Mouse (Mus musculus) midbrain, embryonic 14.5 days (tissue): ENCODE results near the gene Rbms1. TPM values are rescaled to one million over a fixed set of nuclear protein-coding genes. Genes with fewer than 3 reads are reported as not detected.

Experiments used
- ATAC-seq: fragments of 200-750 bp; cut with Nextera tagmentation; 2 replicates; pipeline ENCODE4 v1.8.0; 2017; ENCODE audit warnings: moderate number of reproducible peaks, moderate library complexity; ENCODE audit not compliant: low FRiP score, low TSS enrichment
- DNase-seq: peaks from one replicate; pipeline ENCODE4 v3.0.0-alpha.2; 2015
- H3K27ac ChIP-seq: fragments of 300-500 bp; sonication (generic); replicated peaks from 2 replicates; pipeline ENCODE4 v1.5.1; 2014; ENCODE audit warnings: mild to moderate bottlenecking, low read depth, low read length, moderate library complexity
- H3K27me3 ChIP-seq: fragments of 300-500 bp; sonication (generic); 2 replicates; pipeline ENCODE4 v1.6.1; 2014; ENCODE audit warnings: low read length, control low read depth, mixed read lengths; ENCODE audit not compliant: control insufficient read depth, insufficient read depth
- H3K36me3 ChIP-seq: fragments of 300-500 bp; sonication (generic); 2 replicates; pipeline ENCODE4 v1.6.1; 2014; ENCODE audit warnings: low read length, control low read depth; ENCODE audit not compliant: control insufficient read depth, insufficient read depth
- H3K4me1 ChIP-seq: fragments of 300-500 bp; sonication (generic); 2 replicates; pipeline ENCODE4 v1.6.1; 2014; ENCODE audit warnings: mild to moderate bottlenecking, antibody characterized with exemption, low read length, control low read depth; ENCODE audit not compliant: control insufficient read depth, insufficient read depth
- H3K4me2 ChIP-seq: fragments of 300-500 bp; sonication (generic); 2 replicates; pipeline ENCODE4 v1.6.1; 2014; ENCODE audit warnings: mild to moderate bottlenecking, low read length, moderate library complexity
- H3K4me3 ChIP-seq: fragments of 300-500 bp; sonication (generic); replicated peaks from 2 replicates; pipeline ENCODE4 v1.5.1; 2014; ENCODE audit warnings: low read depth, low read length
- H3K9ac ChIP-seq: fragments of 300-500 bp; sonication (generic); replicated peaks from 2 replicates; pipeline ENCODE4 v1.6.1; 2014; ENCODE audit warnings: mild to moderate bottlenecking, low read length, moderate library complexity
- H3K9me3 ChIP-seq: fragments of 300-500 bp; sonication (generic); 2 replicates; pipeline ENCODE4 v1.6.1; 2016; ENCODE audit warnings: low read length, control low read depth, mixed read lengths; ENCODE audit not compliant: control insufficient read depth
- WGBS: fragments of 180-500 bp; shearing (Covaris S2); extraction: QIAGEN DNeasy Blood & Tissue Kit; methylation state at CpG from one replicate; pipeline ENCODE4 v1.1.7; 2014; 5-methylcytosine and 5-hydroxymethylcytosine counted together
- polyA plus RNA-seq: library from polyadenylated mRNA; unstranded; fragments of >200 nt; fragmentation: Nextera tagmentation; extraction: Ambion mirVana; gene quantifications from 2 replicates; pipeline ENCODE4 v1.2.1, GENCODE M21; 2014

Rbms1 gene
- polyA plus RNA-seq, 1 experiment from 2014 or later, result 41.1 TPM

- DNase-seq (no peak), ATAC-seq (no peak)
- 85% methylated on average over 14 of the region's 14 CpGs for WGBS
- H3K4me1 ChIP-seq, result no peaks in the 10 kb centered on the region
- no peak overlapping the region for H3K4me3 ChIP-seq
- no peaks in the 10 kb centered on the region for H3K36me3 ChIP-seq
- no peak overlapping the region for H3K4me2 ChIP-seq
- H3K9me3 ChIP-seq, result no peaks in the 10 kb centered on the region
- no peaks in the 10 kb centered on the region for H3K27me3 ChIP-seq
- no peak overlapping the region for H3K9ac ChIP-seq
- H3K27ac ChIP-seq, result no peak overlapping the region
Measured at GRCm38 (mm10) chr2:60851057-60851718, 111.8 kb downstream of the Rbms1 start.

DNA sequence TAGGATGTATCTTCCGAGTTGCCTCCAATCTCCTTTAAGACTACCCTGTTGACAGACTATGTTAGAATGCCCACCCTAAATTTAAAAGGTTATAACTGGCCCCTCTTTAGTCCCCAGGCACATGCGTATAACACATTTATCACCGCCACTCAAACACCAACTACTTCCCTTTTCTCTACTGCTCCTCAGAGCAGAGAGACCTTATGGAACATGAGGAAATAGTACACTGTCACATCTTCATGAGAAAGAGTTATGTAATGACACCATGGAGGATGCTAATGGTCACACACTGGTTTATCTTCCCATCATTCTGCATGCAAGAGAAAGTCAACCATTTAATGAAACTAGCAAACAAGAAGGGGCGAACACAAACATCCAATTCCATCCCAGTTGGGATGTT, 114.5 kb downstream of the Rbms1 start:
- DNase-seq, result no peak
- Histone ChIP-seq H3K27ac (no peak overlapping the region), H3K27me3 (no peaks in the 10 kb centered on the region), H3K9me3 (no peaks in the 10 kb centered on the region), H3K9ac (no peak overlapping the region), H3K4me2 (no peak overlapping the region), H3K4me1 (no peaks in the 10 kb centered on the region), H3K4me3 (no peak overlapping the region), H3K36me3 (no peaks in the 10 kb centered on the region)
- WGBS, result 93% methylated on average over 4 of the region's 4 CpGs
- no peak for ATAC-seq

GRCm38 (mm10) chr2:60847984-60848383, 115.0 kb downstream of the Rbms1 start:
- Histone ChIP-seq H3K4me3 (no peak overlapping the region), H3K36me3 (no peaks in the 10 kb centered on the region), H3K9ac (no peak overlapping the region), H3K27ac (no peak overlapping the region), H3K4me1 (no peaks in the 10 kb centered on the region), H3K9me3 (no peaks in the 10 kb centered on the region), H3K27me3 (no peaks in the 10 kb centered on the region), H3K4me2 (no peak overlapping the region)
- ATAC-seq, result no peak
- 93% methylated on average over 3 of the region's 3 CpGs for WGBS
- no peak for DNase-seq

DNA sequence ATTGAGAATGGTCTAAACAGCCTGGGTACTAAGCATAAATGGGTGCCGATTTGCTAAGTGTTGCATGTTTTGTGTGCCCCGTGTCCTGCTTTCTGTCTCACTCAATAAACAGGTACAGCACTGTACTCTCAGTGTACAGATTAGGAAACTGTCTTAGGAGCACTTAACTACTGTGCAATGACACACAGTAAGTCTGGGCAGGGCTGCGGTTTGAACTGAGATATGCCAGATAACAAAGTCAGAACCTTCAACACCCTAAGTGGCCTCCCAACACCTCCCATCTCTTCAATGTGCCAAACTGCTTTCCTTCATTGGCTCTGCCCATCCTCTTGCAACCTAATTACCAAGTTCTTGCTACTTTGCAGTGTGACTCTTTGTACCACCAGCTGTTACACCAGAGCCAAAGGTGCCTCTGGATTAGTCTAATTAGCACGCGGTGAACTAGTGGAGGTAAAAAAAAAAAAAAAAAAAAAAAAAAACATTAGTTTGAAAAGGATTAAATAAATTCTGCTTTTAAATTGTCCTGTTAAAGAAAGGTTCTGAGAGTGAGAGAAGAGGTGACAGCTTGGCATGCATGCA, 117.6 kb downstream of the Rbms1 start:
- no peaks in the 10 kb centered on the region for H3K9me3 ChIP-seq
- H3K27ac ChIP-seq, result no peak overlapping the region
- H3K36me3 ChIP-seq, result no peaks in the 10 kb centered on the region
- ATAC-seq, result no peak
- H3K4me2 ChIP-seq, result no peak overlapping the region
- WGBS, result 66% methylated on average over 5 of the region's 5 CpGs
- DNase-seq, result no peak
- no peaks in the 10 kb centered on the region for H3K27me3 ChIP-seq
- H3K9ac ChIP-seq, result no peak overlapping the region
- H3K4me3 ChIP-seq, result no peak overlapping the region
- H3K4me1 ChIP-seq, result no peaks in the 10 kb centered on the region

DNA sequence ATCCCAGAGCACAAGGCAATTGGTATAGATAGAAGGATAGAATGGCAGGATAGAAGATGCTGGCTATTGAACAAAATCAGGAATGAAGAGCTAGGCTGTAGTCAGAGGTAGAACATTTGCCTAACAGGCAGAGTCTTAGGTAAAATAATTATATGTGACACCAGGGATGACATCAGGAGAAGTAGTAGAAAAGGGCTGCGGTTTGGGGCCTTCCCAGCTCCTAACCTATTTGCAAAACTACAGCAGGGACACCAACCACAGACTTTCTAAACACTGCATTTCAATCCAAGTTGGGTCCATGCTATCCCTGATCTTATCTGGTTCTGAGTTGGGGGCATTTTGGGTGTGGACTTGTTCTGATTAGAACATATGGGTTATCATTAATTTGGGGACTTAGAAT, 118.7 kb downstream of the Rbms1 start:
- WGBS, result 94% methylated on average over 1 of the region's 1 CpGs
- Histone ChIP-seq H3K4me2 (no peak overlapping the region), H3K4me1 (no peaks in the 10 kb centered on the region), H3K27ac (no peak overlapping the region), H3K27me3 (no peaks in the 10 kb centered on the region), H3K9ac (no peak overlapping the region), H3K36me3 (no peaks in the 10 kb centered on the region), H3K9me3 (no peaks in the 10 kb centered on the region), H3K4me3 (no peak overlapping the region)
- DNase-seq, result no peak
- ATAC-seq, result no peak

DNA sequence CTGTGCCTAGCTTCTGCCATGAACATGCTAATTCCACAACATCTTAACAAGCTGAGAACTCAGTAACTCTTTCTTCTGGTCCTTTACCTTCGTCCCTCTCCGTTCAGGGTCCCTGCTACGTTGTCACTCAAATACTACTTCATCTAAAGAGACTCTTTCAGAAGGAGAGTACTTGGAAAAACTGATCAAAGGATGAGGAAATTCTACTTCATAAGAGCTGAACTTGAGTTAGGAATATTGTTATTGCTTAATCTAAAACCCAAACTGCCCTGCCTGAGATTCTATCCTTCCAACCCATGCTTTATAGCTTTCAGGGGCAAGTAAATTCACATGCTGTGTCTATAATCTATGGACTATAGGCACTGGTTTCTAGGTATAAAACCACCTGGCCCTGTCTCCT, 119.4 kb downstream of the Rbms1 start:
- Histone ChIP-seq H3K4me3 (no peak overlapping the region), H3K27me3 (no peaks in the 10 kb centered on the region), H3K4me2 (no peak overlapping the region), H3K27ac (no peak overlapping the region), H3K9ac (no peak overlapping the region), H3K4me1 (no peaks in the 10 kb centered on the region), H3K9me3 (no peaks in the 10 kb centered on the region), H3K36me3 (no peaks in the 10 kb centered on the region)
- ATAC-seq, result no peak
- DNase-seq, result no peak
- WGBS, result 88% methylated on average over 3 of the region's 3 CpGs

- WGBS, result 86% methylated on average over 4 of the region's 4 CpGs
- Histone ChIP-seq H3K9me3 (no peaks in the 10 kb centered on the region), H3K4me2 (no peak overlapping the region), H3K9ac (no peak overlapping the region), H3K27me3 (no peaks in the 10 kb centered on the region), H3K4me1 (no peaks in the 10 kb centered on the region), H3K36me3 (no peaks in the 10 kb centered on the region), H3K4me3 (no peak overlapping the region), H3K27ac (no peak overlapping the region)
- no peak for ATAC-seq
- DNase-seq, result no peak
Measured at GRCm38 (mm10) chr2:60842976-60843375, 120.0 kb downstream of the Rbms1 start.

DNA sequence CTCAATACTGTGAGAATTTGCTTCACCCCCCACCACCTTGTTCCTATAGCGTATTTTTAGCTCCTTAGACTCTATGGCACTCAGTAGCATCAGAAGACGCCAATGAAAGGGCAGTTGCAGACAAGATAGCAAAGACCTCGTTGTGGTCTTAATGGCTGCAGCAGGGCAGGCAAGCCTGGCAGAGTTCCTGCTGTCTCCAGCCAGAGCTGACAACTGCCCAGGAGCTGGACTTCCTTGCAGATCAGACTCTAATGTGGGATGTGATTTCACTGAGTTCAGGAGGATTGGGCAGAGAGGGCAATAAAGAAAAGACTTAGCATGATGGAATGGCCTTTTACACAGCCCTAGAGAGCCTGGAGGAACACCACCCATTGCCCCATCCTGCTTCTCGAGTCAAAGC, 122.1 kb downstream of the Rbms1 start:
- H3K4me1 ChIP-seq, result 0 out of 2 replicates have a peak, but pooled peaks cover 6% of the 10 kb centered on the region
- no peak overlapping the region for H3K4me2 ChIP-seq
- no peak overlapping the region for H3K27ac ChIP-seq
- 92% methylated on average over 4 of the region's 4 CpGs for WGBS
- ATAC-seq, result no peak
- H3K9ac ChIP-seq, result no peak overlapping the region
- no peak for DNase-seq
- no peaks in the 10 kb centered on the region for H3K27me3 ChIP-seq
- no peaks in the 10 kb centered on the region for H3K9me3 ChIP-seq
- H3K4me3 ChIP-seq, result no peak overlapping the region
- H3K36me3 ChIP-seq, result no peaks in the 10 kb centered on the region

- WGBS, result 93% methylated on average over 4 of the region's 4 CpGs
- no peak overlapping the region for H3K4me2 ChIP-seq
- DNase-seq (no peak), ATAC-seq (no peak)
- no peak overlapping the region for H3K4me3 ChIP-seq
- H3K27me3 ChIP-seq, result no peaks in the 10 kb centered on the region
- no peaks in the 10 kb centered on the region for H3K9me3 ChIP-seq
- H3K27ac ChIP-seq, result no peak overlapping the region
- H3K36me3 ChIP-seq, result no peaks in the 10 kb centered on the region
- H3K4me1 ChIP-seq, result 0 out of 2 replicates have a peak, but pooled peaks cover 6% of the 10 kb centered on the region
- no peak overlapping the region for H3K9ac ChIP-seq
Measured at GRCm38 (mm10) chr2:60839498-60839897, 123.5 kb downstream of the Rbms1 start.
